Mouse (Mus musculus) liver, embryonic 14.5 days (tissue): Measurements from ENCODE around the gene Cacng8.

Experiments
- CTCF ChIP-seq: IDR thresholded peaks from 2 replicates; pipeline ENCODE4 v1.5.1; 2016; ENCODE audit warnings: antibody characterized with exemption, low read depth, control low read depth
- EP300 ChIP-seq: IDR thresholded peaks from 2 replicates; pipeline ENCODE4 v1.6.1; 2016; ENCODE audit warnings: antibody characterized with exemption, low read depth

DNA sequence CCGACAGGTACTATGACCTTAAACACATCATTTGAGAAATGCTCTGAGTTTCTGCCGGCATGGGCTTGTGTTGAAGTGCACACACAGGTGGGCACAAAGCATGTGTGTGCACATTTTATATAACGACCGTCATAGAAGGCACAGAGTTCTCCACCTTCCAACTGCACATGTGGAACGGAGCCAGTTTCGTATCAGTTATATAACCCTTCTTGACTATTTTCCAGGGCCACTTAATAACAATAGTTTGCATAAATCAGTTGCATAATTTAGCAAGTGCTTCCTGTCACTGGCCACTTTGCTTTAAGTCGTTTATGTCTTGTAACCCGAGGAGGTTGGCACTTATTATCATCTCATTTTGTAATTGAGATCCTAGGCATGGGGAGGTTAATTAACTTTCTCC lies 16.7 kb upstream of the Cacng8 start:
- TF ChIP-seq CTCF (no peak), EP300 (no peak)
